Mouse (Mus musculus): ENCODE measurements around the gene Prm1.
"Not testable (repeated sequence)": the region's sequence is repeated elsewhere in the genome, so short reads cannot be mapped to it uniquely, and the experiment has no call there.

The Prm1 gene

GRCm38 (mm10) chr16:10805789-10806527 lies at the start of gene Prm1:
TSS of gene Prm1 (minus strand) at chr16:10805839.
- DNase-seq (ENCODE audit: low spot score in 2 of 2): no peak

- not testable (repeated sequence) for DNase-seq (ENCODE audit: low spot score in 2 of 2)
Observed at GRCm38 (mm10) chr16:10852216-10852615, 46.6 kb upstream of the Prm1 start.

GRCm38 (mm10) chr16:10850905-10851304 lies 45.3 kb upstream of the Prm1 start:
- DNase-seq (ENCODE audit: low spot score in 2 of 2): no peak

GRCm38 (mm10) chr16:10849965-10850861 lies 44.6 kb upstream of the Prm1 start:
- no peak for DNase-seq (ENCODE audit: low spot score in 2 of 2)

GRCm38 (mm10) chr16:10846503-10846902 lies 40.9 kb upstream of the Prm1 start:
- peak; percentile 48 to 55 for DNase-seq (ENCODE audit: low spot score in 2 of 2)

GRCm38 (mm10) chr16:10845952-10846351 lies 40.3 kb upstream of the Prm1 start:
- no peak for DNase-seq (ENCODE audit: low spot score in 2 of 2)

GRCm38 (mm10) chr16:10844319-10844670 lies 38.7 kb upstream of the Prm1 start:
- DNase-seq (ENCODE audit: low spot score in 2 of 2): no peak

- no peak for DNase-seq (ENCODE audit: low spot score in 2 of 2)
Observed at GRCm38 (mm10) chr16:10843486-10844318, 38.1 kb upstream of the Prm1 start.

- DNase-seq (ENCODE audit: low spot score in 2 of 2): no peak
Observed at GRCm38 (mm10) chr16:10842282-10842855, 36.7 kb upstream of the Prm1 start.

GRCm38 (mm10) chr16:10840018-10840417 lies 34.4 kb upstream of the Prm1 start:
- no peak for DNase-seq (ENCODE audit: low spot score in 2 of 2)

- DNase-seq (ENCODE audit: low spot score in 2 of 2): no peak
Observed at GRCm38 (mm10) chr16:10838487-10839245, 33.0 kb upstream of the Prm1 start.

- no peak for DNase-seq (ENCODE audit: low spot score in 2 of 2)
Observed at GRCm38 (mm10) chr16:10837903-10838302, 32.3 kb upstream of the Prm1 start.

- DNase-seq (ENCODE audit: low spot score in 2 of 2): no peak
Observed at GRCm38 (mm10) chr16:10837250-10837649, 31.6 kb upstream of the Prm1 start.

- DNase-seq (ENCODE audit: low spot score in 2 of 2): no peak
Observed at GRCm38 (mm10) chr16:10836388-10836787, 30.7 kb upstream of the Prm1 start.

GRCm38 (mm10) chr16:10834911-10835587 lies 29.4 kb upstream of the Prm1 start, which contains the start of gene Rmi2:
TSS of gene Rmi2 (plus strand) at chr16:10835059.
- peak; percentile 49 to 67 for DNase-seq (ENCODE audit: low spot score in 2 of 2)

GRCm38 (mm10) chr16:10834542-10834910 lies 28.9 kb upstream of the Prm1 start:
- DNase-seq (ENCODE audit: low spot score in 2 of 2): no peak

GRCm38 (mm10) chr16:10828461-10828805 lies 22.8 kb upstream of the Prm1 start:
- DNase-seq (ENCODE audit: low spot score in 2 of 2): no peak

- no peak for DNase-seq (ENCODE audit: low spot score in 2 of 2)
Observed at GRCm38 (mm10) chr16:10827766-10828460, 22.3 kb upstream of the Prm1 start.

- no peak for DNase-seq (ENCODE audit: low spot score in 2 of 2)
Observed at GRCm38 (mm10) chr16:10827269-10827668, 21.6 kb upstream of the Prm1 start.

GRCm38 (mm10) chr16:10825840-10826239 lies 20.2 kb upstream of the Prm1 start:
- no peak for DNase-seq (ENCODE audit: low spot score in 2 of 2)
